Mouse (Mus musculus) adipocyte (in vitro differentiated cells): ENCODE data around the gene AY074887.

Experiments
- DNase-seq: peaks from one replicate; pipeline ENCODE4 v3.0.0-alpha.2; 2016; ENCODE audit warnings: low spot score

Gene AY074887

DNA sequence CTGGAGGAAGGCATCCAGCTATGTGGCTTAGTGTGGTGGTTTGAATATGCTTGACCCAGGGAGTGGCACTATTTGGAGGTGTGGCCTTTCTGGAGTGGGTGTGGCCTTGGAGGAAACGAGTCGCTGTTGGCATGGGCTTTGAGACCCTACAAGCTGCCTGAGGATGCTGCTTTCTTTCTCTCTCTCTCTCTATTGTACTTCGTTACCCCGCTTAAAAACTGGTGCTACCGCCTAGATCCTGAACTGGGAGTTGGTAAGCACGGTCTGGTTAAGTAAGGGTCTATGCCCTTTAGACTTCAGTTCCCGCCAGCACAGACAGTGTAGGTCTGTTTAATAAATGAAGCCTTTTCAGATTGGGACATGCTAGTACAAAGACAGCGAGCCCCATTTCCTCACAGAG, 34.4 kb downstream of the AY074887 start:
- no peak for DNase-seq

DNA sequence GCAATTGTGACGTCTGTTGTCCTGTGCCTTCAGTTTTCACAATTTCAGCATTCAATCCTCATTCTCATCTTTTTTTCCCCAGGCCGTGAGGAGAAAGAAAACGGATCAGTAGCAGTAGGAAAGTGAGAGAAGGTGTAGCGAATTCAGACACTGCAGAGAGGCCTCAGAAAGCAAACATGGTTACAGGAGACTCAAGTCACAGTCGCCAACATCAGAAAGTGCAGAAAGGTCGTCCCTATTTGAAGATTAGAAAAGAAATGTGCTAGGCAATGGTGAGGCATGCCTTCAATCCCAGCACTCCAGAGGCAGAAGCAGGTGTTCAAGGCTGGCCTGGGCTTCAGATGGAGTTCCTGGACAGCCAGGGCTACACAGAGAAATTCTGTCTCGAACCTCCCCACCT, 35.2 kb downstream of the AY074887 start:
- DNase-seq = no peak

DNA sequence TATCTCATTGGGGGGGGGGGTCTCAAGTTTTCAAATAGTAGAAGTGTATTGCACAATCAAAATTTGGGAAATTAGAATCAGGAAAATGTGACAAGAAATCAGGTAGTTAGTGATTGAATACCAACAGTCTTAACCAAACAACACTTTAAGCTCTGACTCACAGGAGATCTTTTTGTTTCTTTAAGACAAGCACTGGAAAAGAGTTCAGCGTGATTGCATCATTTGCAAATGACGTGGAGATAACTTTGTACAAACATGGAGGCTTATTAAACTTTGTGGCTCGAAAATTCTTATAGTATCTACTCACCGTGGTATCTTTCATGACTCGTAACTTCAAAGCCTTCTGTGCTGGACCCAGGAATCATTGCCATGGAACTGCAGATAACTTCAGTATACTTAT, 41.4 kb downstream of the AY074887 start:
- peak; percentile 57 for DNase-seq
